Mouse (Mus musculus) small intestine, adult 2 months (tissue): ENCODE measurements at regions not wholly inside any gene's neighbourhood (a gene's known extent, or its start where the extent isn't known, plus 50 kb on each side); places are given as distances from the start of the nearest gene placed in this dataset.

ENCODE experiments used
- H3K27ac ChIP-seq: fragments of 200-500 bp; 2 replicates; pipeline ENCODE4 v1.5.1; 2012; ENCODE audit warnings: low read depth, low read length, control low read depth, inconsistent platforms; ENCODE audit not compliant: insufficient read depth
- H3K27me3 ChIP-seq: fragments of 200-500 bp; 2 replicates; pipeline ENCODE4 v1.6.1; 2012; ENCODE audit warnings: mild to moderate bottlenecking, moderate library complexity, low read length, inconsistent platforms; ENCODE audit not compliant: control insufficient read depth, insufficient read depth
- H3K36me3 ChIP-seq: fragments of 200-500 bp; 2 replicates; pipeline ENCODE4 v1.6.1; 2012; ENCODE audit warnings: mild to moderate bottlenecking, low read length, control low read depth, inconsistent platforms; ENCODE audit not compliant: control insufficient read depth, insufficient read depth
- H3K4me1 ChIP-seq: fragments of 200-500 bp; 2 replicates; pipeline ENCODE4 v1.6.1; 2012; ENCODE audit warnings: low read length, inconsistent platforms, mixed read lengths; ENCODE audit not compliant: control insufficient read depth, insufficient read depth, insufficient read length
- H3K4me3 ChIP-seq: fragments of 200-500 bp; 2 replicates; pipeline ENCODE4 v1.5.1; 2012; ENCODE audit warnings: low read depth, mild to moderate bottlenecking, control low read depth, inconsistent platforms, low read length, moderate library complexity
- CTCF ChIP-seq: fragments of 200-500 bp; IDR thresholded peaks from 2 replicates; pipeline ENCODE4 v1.5.1; 2012; ENCODE audit warnings: low read depth, mild to moderate bottlenecking, control low read depth, inconsistent platforms, low read length, moderate library complexity, mixed read lengths; ENCODE audit not compliant: insufficient replicate concordance, insufficient read length; ENCODE audit errors: extremely low read depth
- POLR2A ChIP-seq: fragments of 200-500 bp; IDR thresholded peaks from 2 replicates; pipeline ENCODE4 v1.6.1; 2012; ENCODE audit warnings: low read depth, mild to moderate bottlenecking, control low read depth, inconsistent platforms, low read length, moderate library complexity
- WGBS: fragments of 180-500 bp; shearing (Covaris S2); methylation state at CpG from one replicate; pipeline ENCODE4 v1.1.7; 2018; 5-methylcytosine and 5-hydroxymethylcytosine counted together

GRCm38 (mm10) chr3:50886336-50886735 lies 337.9 kb upstream of the Noct start:
- Histone ChIP-seq H3K27ac (no peak overlapping the region), H3K27me3 (no peaks in the 10 kb centered on the region), H3K4me1 (no peaks in the 10 kb centered on the region; the same call in 1 of the 2 replicates), H3K36me3 (no peaks in the 10 kb centered on the region), H3K4me3 (no peak overlapping the region)
- 65% methylated on average over 10 of the region's 10 CpGs for WGBS
- no peak for TF ChIP-seq POLR2A
- TF ChIP-seq CTCF, result no peak

GRCm38 (mm10) chr3:50887002-50887401 lies 337.2 kb upstream of the Noct start:
- Histone ChIP-seq H3K27ac (no peak overlapping the region), H3K4me3 (no peak overlapping the region)
- WGBS, result 6% methylated on average over 7 of the region's 7 CpGs

GRCm38 (mm10) chr3:50888571-50889210 lies 335.6 kb upstream of the Noct start:
- WGBS, result 91% methylated on average over 4 of the region's 4 CpGs
- H3K27ac ChIP-seq, result no peak overlapping the region
- no peaks in the 10 kb centered on the region for H3K36me3 ChIP-seq
- H3K27me3 ChIP-seq, result no peaks in the 10 kb centered on the region
- no peak for TF ChIP-seq CTCF
- no peak for TF ChIP-seq POLR2A
- no peaks in the 10 kb centered on the region; the same call in 1 of the 2 replicates for H3K4me1 ChIP-seq
- H3K4me3 ChIP-seq, result no peak overlapping the region

More at GRCm38 (mm10) chr3:50887002-50887401, 337.2 kb upstream of the Noct start:
- no peaks in the 10 kb centered on the region for H3K27me3 ChIP-seq
- TF ChIP-seq CTCF, result no peak
- no peak for TF ChIP-seq POLR2A
- H3K4me1 ChIP-seq, result no peaks in the 10 kb centered on the region; the same call in 1 of the 2 replicates
- H3K36me3 ChIP-seq, result no peaks in the 10 kb centered on the region

- no peaks in the 10 kb centered on the region; the same call in 1 of the 2 replicates for H3K4me1 ChIP-seq
- no peak overlapping the region for H3K4me3 ChIP-seq
- H3K27ac ChIP-seq, result no peak overlapping the region
- H3K36me3 ChIP-seq, result no peaks in the 10 kb centered on the region
- WGBS, result 93% methylated on average over 8 of the region's 8 CpGs
- H3K27me3 ChIP-seq, result no peaks in the 10 kb centered on the region
- TF ChIP-seq CTCF (no peak), POLR2A (no peak)
These were observed 333.7 kb upstream of the Noct start for GRCm38 (mm10) chr3:50890537-50890936.

GRCm38 (mm10) chr3:50898179-50898578 lies 326.1 kb upstream of the Noct start:
- Histone ChIP-seq H3K36me3 (no peaks in the 10 kb centered on the region), H3K4me3 (no peak overlapping the region), H3K27me3 (no peaks in the 10 kb centered on the region), H3K27ac (no peak overlapping the region), H3K4me1 (no peaks in the 10 kb centered on the region)
- WGBS, result 86% methylated on average over 9 of the region's 9 CpGs
- no peak for TF ChIP-seq CTCF
- TF ChIP-seq POLR2A, result no peak

- no peak for TF ChIP-seq CTCF
- TF ChIP-seq POLR2A, result no peak
- Histone ChIP-seq H3K4me1 (no peaks in the 10 kb centered on the region), H3K36me3 (no peaks in the 10 kb centered on the region), H3K27ac (no peak overlapping the region), H3K4me3 (no peak overlapping the region), H3K27me3 (no peaks in the 10 kb centered on the region)
- WGBS, result 82% methylated on average over 7 of the region's 7 CpGs
These were observed 324.4 kb upstream of the Noct start for GRCm38 (mm10) chr3:50899830-50900350.

- TF ChIP-seq CTCF, result no peak
- no peak for TF ChIP-seq POLR2A
- Histone ChIP-seq H3K36me3 (no peaks in the 10 kb centered on the region), H3K4me3 (no peak overlapping the region), H3K27me3 (no peaks in the 10 kb centered on the region), H3K4me1 (no peaks in the 10 kb centered on the region), H3K27ac (no peak overlapping the region)
- WGBS, result 91% methylated on average over 9 of the region's 9 CpGs
These were observed 323.7 kb upstream of the Noct start for GRCm38 (mm10) chr3:50900566-50900965.
